Mouse (Mus musculus): ENCODE results near the gene Adamts4. TPM values are rescaled to one million over a fixed set of nuclear protein-coding genes. Genes with fewer than 3 reads are reported as not detected.

Gene Adamts4
- total and polyA plus RNA-seq, 2 experiments from 2014 or later = 3.9 to 4.1 TPM

DNA sequence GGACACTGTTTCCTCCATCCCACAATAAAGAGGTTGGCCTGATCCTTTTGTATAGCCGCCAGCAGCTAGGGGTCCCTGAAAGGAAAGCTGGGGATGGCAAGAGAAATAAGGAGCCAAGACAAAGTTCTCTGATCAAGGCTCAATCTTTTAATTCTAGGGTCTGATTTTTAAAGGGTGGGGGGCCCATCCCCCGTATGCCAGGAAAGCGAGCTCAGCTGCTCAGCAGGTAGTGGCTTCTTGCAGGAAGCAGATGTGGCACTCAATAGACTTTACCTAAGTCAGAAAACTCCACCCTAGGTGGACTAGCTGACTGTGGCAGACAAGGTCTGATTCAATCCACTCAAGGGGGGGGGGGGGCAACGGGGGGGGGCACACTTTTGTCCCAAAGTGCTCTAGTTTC, 23.4 kb upstream of the Adamts4 start:
- 56% methylated on average over 4 of the region's 4 CpGs for WGBS
- no peak overlapping the region for H3K27ac ChIP-seq (ENCODE audit: low read depth)
- no peak overlapping the region for H3K9ac ChIP-seq (replicated peaks; ENCODE audit: low read depth, low read length)
- H3K27me3 ChIP-seq (ENCODE audit: control insufficient read depth, insufficient read depth, low read length) = no peaks in the 10 kb centered on the region
- no peak overlapping the region for H3K4me2 ChIP-seq (ENCODE audit: low read depth, low read length)
- H3K36me3 ChIP-seq (replicated peaks; ENCODE audit: control insufficient read depth, insufficient read depth, low read length) = no peaks in the 10 kb centered on the region
- H3K4me3 ChIP-seq (ENCODE audit: low read depth, low read length) = no peak overlapping the region
- no peak for TF ChIP-seq EP300 (IDR thresholded peaks at IDR 0.05; ENCODE audit: low read depth)
- H3K4me1 ChIP-seq (ENCODE audit: control insufficient read depth, insufficient read depth) = no peaks in the 10 kb centered on the region
- ATAC-seq (ENCODE audit: insufficient read depth, low read depth) (no peak), DNase-seq (ENCODE audit: low spot score) (no peak)
- H3K9me3 ChIP-seq (replicated peaks; ENCODE audit: control insufficient read depth, low read length) = no peaks in the 10 kb centered on the region

DNA sequence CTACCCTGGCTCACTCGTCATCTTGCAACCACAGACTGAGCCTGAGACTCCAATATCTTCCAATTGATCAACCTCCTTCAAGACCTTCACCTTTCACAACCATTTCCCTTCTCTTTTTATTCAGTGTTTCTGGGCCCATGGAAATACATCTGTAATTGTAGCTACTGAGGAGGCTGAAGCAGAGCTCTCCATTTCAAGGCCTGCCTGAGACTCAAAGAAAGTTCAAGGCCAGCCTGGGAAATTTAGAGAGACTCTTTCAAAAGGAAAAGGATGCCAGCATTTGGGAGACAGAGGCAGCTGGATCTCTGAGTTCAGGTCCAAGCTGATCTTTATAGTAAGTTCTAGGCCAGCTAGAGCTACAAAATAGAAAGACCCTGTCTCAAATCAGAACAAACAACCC, 22.3 kb upstream of the Adamts4 start:
- no peak overlapping the region for H3K27ac ChIP-seq (ENCODE audit: low read depth)
- TF ChIP-seq EP300 (IDR thresholded peaks at IDR 0.05; ENCODE audit: low read depth) (no peak), CTCF (IDR thresholded peaks at IDR 0.05; ENCODE audit: low read depth) (no peak)
- no peak overlapping the region for H3K4me3 ChIP-seq (ENCODE audit: low read depth, low read length)
- no peaks in the 10 kb centered on the region for H3K4me1 ChIP-seq (ENCODE audit: control insufficient read depth, insufficient read depth)
- DNase-seq (ENCODE audit: low spot score) = no peak
- no peak overlapping the region for H3K9ac ChIP-seq (replicated peaks; ENCODE audit: low read depth, low read length)
- no peak for ATAC-seq (ENCODE audit: insufficient read depth, low read depth)
- H3K27me3 ChIP-seq (ENCODE audit: control insufficient read depth, insufficient read depth, low read length) = no peaks in the 10 kb centered on the region
- no peak overlapping the region for H3K4me2 ChIP-seq (ENCODE audit: low read depth, low read length)
- 79% methylated on average over 1 of the region's 1 CpGs for WGBS
- no peaks in the 10 kb centered on the region for H3K9me3 ChIP-seq (replicated peaks; ENCODE audit: control insufficient read depth, low read length)
- no peaks in the 10 kb centered on the region for H3K36me3 ChIP-seq (replicated peaks; ENCODE audit: control insufficient read depth, insufficient read depth, low read length)

GRCm38 (mm10) chr1:171229750-171230149, 20.5 kb upstream of the Adamts4 start:
- Histone ChIP-seq H3K27me3 (ENCODE audit: control insufficient read depth, insufficient read depth, low read length) (no peaks in the 10 kb centered on the region), H3K4me2 (ENCODE audit: low read depth, low read length) (no peak overlapping the region), H3K27ac (ENCODE audit: low read depth) (no peak overlapping the region), H3K9ac (replicated peaks; ENCODE audit: low read depth, low read length) (no peak overlapping the region), H3K4me3 (ENCODE audit: low read depth, low read length) (no peak overlapping the region), H3K4me1 (ENCODE audit: control insufficient read depth, insufficient read depth) (no peaks in the 10 kb centered on the region), H3K36me3 (replicated peaks; ENCODE audit: control insufficient read depth, insufficient read depth, low read length) (peaks cover 12% of the 10 kb centered on the region), H3K9me3 (replicated peaks; ENCODE audit: control insufficient read depth, low read length) (no peaks in the 10 kb centered on the region)
- ATAC-seq (ENCODE audit: insufficient read depth, low read depth) (no peak), DNase-seq (ENCODE audit: low spot score) (no peak)
- WGBS = 61% methylated on average over 6 of the region's 6 CpGs
- no peak for TF ChIP-seq EP300 (IDR thresholded peaks at IDR 0.05; ENCODE audit: low read depth)

GRCm38 (mm10) chr1:171230215-171230614, 20.0 kb upstream of the Adamts4 start:
- 91% methylated on average over 3 of the region's 3 CpGs for WGBS
- Histone ChIP-seq H3K27me3 (ENCODE audit: control insufficient read depth, insufficient read depth, low read length) (no peaks in the 10 kb centered on the region), H3K4me3 (ENCODE audit: low read depth, low read length) (no peak overlapping the region), H3K9me3 (replicated peaks; ENCODE audit: control insufficient read depth, low read length) (no peaks in the 10 kb centered on the region), H3K4me1 (ENCODE audit: control insufficient read depth, insufficient read depth) (0 out of 2 replicates have a peak, but pooled peaks cover 1% of the 10 kb centered on the region), H3K36me3 (replicated peaks; ENCODE audit: control insufficient read depth, insufficient read depth, low read length) (peaks cover 17% of the 10 kb centered on the region), H3K9ac (replicated peaks; ENCODE audit: low read depth, low read length) (no peak overlapping the region), H3K27ac (ENCODE audit: low read depth) (no peak overlapping the region), H3K4me2 (ENCODE audit: low read depth, low read length) (no peak overlapping the region)
- TF ChIP-seq CTCF (IDR thresholded peaks at IDR 0.05; ENCODE audit: low read depth) (no peak), EP300 (IDR thresholded peaks at IDR 0.05; ENCODE audit: low read depth) (no peak)
- ATAC-seq (ENCODE audit: insufficient read depth, low read depth) (no peak), DNase-seq (ENCODE audit: low spot score) (no peak)

- DNase-seq (ENCODE audit: low spot score) = no peak
- Histone ChIP-seq H3K4me2 (ENCODE audit: low read depth, low read length) (no peak overlapping the region), H3K27me3 (ENCODE audit: control insufficient read depth, insufficient read depth, low read length) (no peaks in the 10 kb centered on the region), H3K9ac (replicated peaks; ENCODE audit: low read depth, low read length) (no peak overlapping the region), H3K9me3 (replicated peaks; ENCODE audit: control insufficient read depth, low read length) (no peaks in the 10 kb centered on the region), H3K27ac (ENCODE audit: low read depth) (no peak overlapping the region), H3K4me3 (ENCODE audit: low read depth, low read length) (no peak overlapping the region), H3K4me1 (ENCODE audit: control insufficient read depth, insufficient read depth) (0 out of 2 replicates have a peak, but pooled peaks cover 6% of the 10 kb centered on the region), H3K36me3 (replicated peaks; ENCODE audit: control insufficient read depth, insufficient read depth, low read length) (peaks cover 33% of the 10 kb centered on the region)
- WGBS = 61% methylated on average over 4 of the region's 4 CpGs
- TF ChIP-seq CTCF (IDR thresholded peaks at IDR 0.05; ENCODE audit: low read depth) = no peak
- no peak for TF ChIP-seq EP300 (IDR thresholded peaks at IDR 0.05; ENCODE audit: low read depth)
- no peak for ATAC-seq (ENCODE audit: insufficient read depth, low read depth)
Measured at GRCm38 (mm10) chr1:171231844-171232243, 18.4 kb upstream of the Adamts4 start.

- Histone ChIP-seq H3K4me2 (ENCODE audit: low read depth, low read length) (no peak overlapping the region), H3K4me3 (ENCODE audit: low read depth, low read length) (no peak overlapping the region), H3K27me3 (ENCODE audit: control insufficient read depth, insufficient read depth, low read length) (no peaks in the 10 kb centered on the region), H3K9me3 (replicated peaks; ENCODE audit: control insufficient read depth, low read length) (no peaks in the 10 kb centered on the region), H3K27ac (ENCODE audit: low read depth) (no peak overlapping the region), H3K4me1 (ENCODE audit: control insufficient read depth, insufficient read depth) (0 out of 2 replicates have a peak, but pooled peaks cover 6% of the 10 kb centered on the region), H3K9ac (replicated peaks; ENCODE audit: low read depth, low read length) (no peak overlapping the region), H3K36me3 (replicated peaks; ENCODE audit: control insufficient read depth, insufficient read depth, low read length) (peaks cover 38% of the 10 kb centered on the region)
- no peak for DNase-seq (ENCODE audit: low spot score)
- 78% methylated on average over 5 of the region's 5 CpGs for WGBS
- ATAC-seq (ENCODE audit: insufficient read depth, low read depth) = no peak
- no peak for TF ChIP-seq EP300 (IDR thresholded peaks at IDR 0.05; ENCODE audit: low read depth)
Measured at GRCm38 (mm10) chr1:171232348-171232747, 17.9 kb upstream of the Adamts4 start.

Measured in heart, postnatal 0 days (tissue).